Mouse (Mus musculus) neural tube, embryonic 12.5 days (tissue): ENCODE results near the gene Acad12. TPM values are rescaled to one million over a fixed set of nuclear protein-coding genes. Genes with fewer than 3 reads are reported as not detected.
A peak's percentile ranks its signal among the peaks of the same experiment; 100 is the strongest.
"Not testable (repeated sequence)": the region's sequence is repeated elsewhere in the genome, so short reads cannot be mapped to it uniquely, and the experiment has no call there.

Experiments used
- ATAC-seq: fragments of 200-750 bp; cut with Nextera tagmentation; 2 replicates; pipeline ENCODE4 v1.8.0; 2017; ENCODE audit warnings: low read depth, mild to moderate bottlenecking, moderate TSS enrichment, moderate library complexity; ENCODE audit not compliant: low FRiP score
- H3K27ac ChIP-seq: fragments of 300-500 bp; sonication (generic); 2 replicates; pipeline ENCODE4 v1.5.1; 2016
- H3K27me3 ChIP-seq: fragments of 300-500 bp; sonication (generic); replicated peaks from 2 replicates; pipeline ENCODE4 v1.6.1; 2016; ENCODE audit warnings: mild to moderate bottlenecking
- H3K36me3 ChIP-seq: fragments of 300-500 bp; sonication (generic); 2 replicates; pipeline ENCODE4 v1.6.1; 2016; ENCODE audit warnings: mild to moderate bottlenecking
- H3K4me1 ChIP-seq: fragments of 300-500 bp; sonication (generic); 2 replicates; pipeline ENCODE4 v1.6.1; 2016
- H3K4me2 ChIP-seq: fragments of 300-500 bp; sonication (generic); replicated peaks from 2 replicates; pipeline ENCODE4 v1.6.1; 2016; ENCODE audit warnings: mild to moderate bottlenecking
- H3K4me3 ChIP-seq: fragments of 300-500 bp; sonication (generic); 2 replicates; pipeline ENCODE4 v1.5.1; 2016
- H3K9ac ChIP-seq: fragments of 300-500 bp; sonication (generic); 2 replicates; pipeline ENCODE4 v1.6.1; 2016; ENCODE audit warnings: mild to moderate bottlenecking
- H3K9me3 ChIP-seq: fragments of 300-500 bp; sonication (generic); 2 replicates; pipeline ENCODE4 v1.6.1; 2016; ENCODE audit warnings: mild to moderate bottlenecking
- WGBS: fragments of 180-500 bp; shearing (Covaris S2); methylation state at CpG from one replicate; pipeline ENCODE4 v1.1.7; 2016; 5-methylcytosine and 5-hydroxymethylcytosine counted together
- polyA plus RNA-seq: library from polyadenylated mRNA; unstranded; fragments of >200 nt; fragmentation: Nextera tagmentation; extraction: Ambion mirVana; gene quantifications from 2 replicates; pipeline ENCODE4 v1.2.1, GENCODE M21; 2016

Acad12 gene
- polyA plus RNA-seq, result 1.2 and 1.5 TPM in 2 replicates

DNA sequence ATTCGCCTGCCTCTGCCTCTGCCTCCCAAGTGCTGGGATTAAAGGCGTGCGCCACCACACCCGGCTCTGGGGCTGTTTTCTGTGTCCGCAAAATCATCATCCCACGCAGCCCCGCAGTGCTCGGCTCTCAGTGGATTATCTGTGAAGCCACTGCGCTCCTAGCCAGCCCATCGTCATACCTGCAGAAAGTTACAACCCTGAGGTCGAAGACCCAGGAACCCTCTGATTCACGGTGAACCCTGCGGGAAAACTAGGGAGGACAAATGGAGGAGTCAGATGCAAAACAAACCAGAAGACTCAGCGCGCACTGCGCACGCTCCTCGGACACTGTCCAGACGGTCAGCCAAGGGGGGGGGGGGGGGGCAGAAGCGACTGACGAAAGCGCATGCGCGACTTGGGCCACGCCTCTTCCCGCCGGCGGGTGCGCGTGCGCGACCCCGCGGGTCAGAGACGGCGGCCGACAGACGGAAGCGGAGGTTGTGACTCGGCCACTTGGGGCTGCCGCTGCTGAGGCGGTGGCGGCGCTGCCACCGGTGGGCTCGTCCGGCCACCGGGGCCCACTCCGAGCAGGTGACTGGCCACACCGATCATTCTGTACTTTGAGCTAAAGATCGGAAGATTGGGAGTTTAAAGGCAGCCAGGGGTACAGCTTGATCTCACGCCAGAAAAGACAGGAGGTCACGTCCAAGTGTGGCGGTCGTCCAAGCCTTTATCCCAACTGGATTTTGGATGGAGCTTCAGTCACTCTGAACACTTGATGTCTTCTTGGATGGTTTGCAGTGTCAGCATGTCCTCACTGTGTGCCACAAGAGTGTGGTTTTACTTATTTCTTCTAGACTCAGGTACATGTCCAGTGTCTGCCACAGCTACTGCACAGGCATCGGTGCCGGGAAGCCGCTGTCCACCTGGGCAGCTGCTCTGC is at the start of gene Acad12:
TSS of gene Acad12 (minus strand) at position 347 of the 922 bp plus-strand sequence.
- ATAC-seq, result peak; percentile 87
- Histone ChIP-seq H3K4me2 (peak within 1 kb of the TSS; percentile 86), H3K27ac (0 out of 2 replicates have a peak within 1 kb of the TSS, but pooled peaks have one; percentile 42), H3K36me3 (no peaks in the 10 kb centered on the region), H3K9ac (peak within 1 kb of the TSS; percentile 80), H3K4me3 (peak within 1 kb of the TSS; percentile 61), H3K9me3 (no peaks in the 10 kb centered on the region), H3K27me3 (no peaks in the 10 kb centered on the region), H3K4me1 (peaks cover 9% of the 10 kb centered on the region)
- WGBS, result 2% methylated on average over 58 of the region's 58 CpGs

DNA sequence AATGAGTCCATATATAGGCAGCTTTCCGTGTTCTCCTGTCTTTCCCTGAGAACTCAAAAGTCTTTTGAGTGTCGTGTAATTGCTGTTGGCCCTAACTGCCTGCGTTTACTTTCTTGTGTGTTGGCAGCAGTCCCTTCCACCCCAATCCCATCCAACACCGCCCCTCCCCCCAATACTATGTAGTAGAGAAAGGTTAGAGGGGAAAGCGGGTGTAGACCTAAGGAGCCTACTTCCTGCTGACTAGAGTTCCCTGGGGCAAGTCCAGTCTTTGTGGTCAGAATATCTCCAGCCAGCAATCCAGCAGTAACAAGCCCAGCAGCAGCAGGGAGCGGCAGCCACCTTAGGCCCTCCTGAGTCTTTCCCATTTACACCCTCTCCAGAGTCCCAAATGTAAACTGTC is 49.7 kb upstream of the Acad12 start:
- no peaks in the 10 kb centered on the region for H3K4me1 ChIP-seq
- WGBS, result 87% methylated on average over 6 of the region's 6 CpGs
- no peaks in the 10 kb centered on the region for H3K9me3 ChIP-seq
- no peak overlapping the region for H3K27ac ChIP-seq
- H3K36me3 ChIP-seq, result peaks cover 60% of the 10 kb centered on the region
- H3K4me3 ChIP-seq, result no peak overlapping the region
- no peaks in the 10 kb centered on the region for H3K27me3 ChIP-seq
- H3K9ac ChIP-seq, result no peak overlapping the region
- no peak overlapping the region for H3K4me2 ChIP-seq
- ATAC-seq, result no peak

DNA sequence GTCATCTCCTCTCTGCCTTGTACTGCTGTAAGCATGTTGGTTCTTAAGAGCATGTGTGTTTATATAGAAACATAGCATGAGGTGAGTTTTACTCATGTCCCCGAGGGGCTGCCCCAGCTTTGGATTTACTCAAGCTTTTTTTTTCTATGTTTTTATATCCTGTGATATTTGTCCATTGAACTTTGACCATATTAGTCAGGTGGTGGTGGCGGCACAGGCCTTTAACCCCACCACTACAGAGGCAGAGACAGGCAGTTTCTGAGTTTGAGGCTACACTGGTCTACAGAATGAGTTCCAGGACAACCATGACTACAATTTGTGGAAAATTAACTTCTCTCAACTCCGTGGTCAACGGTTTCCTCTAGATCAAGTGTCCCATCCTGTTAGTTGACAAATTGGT is 48.3 kb upstream of the Acad12 start:
- H3K27ac ChIP-seq, result no peak overlapping the region
- no peak overlapping the region for H3K9ac ChIP-seq
- H3K36me3 ChIP-seq, result peaks cover 64% of the 10 kb centered on the region
- ATAC-seq, result no peak
- 93% methylated on average over 4 of the region's 4 CpGs for WGBS
- no peak overlapping the region for H3K4me2 ChIP-seq
- no peaks in the 10 kb centered on the region for H3K9me3 ChIP-seq
- H3K4me1 ChIP-seq, result no peaks in the 10 kb centered on the region
- H3K27me3 ChIP-seq, result no peaks in the 10 kb centered on the region
- H3K4me3 ChIP-seq, result no peak overlapping the region

DNA sequence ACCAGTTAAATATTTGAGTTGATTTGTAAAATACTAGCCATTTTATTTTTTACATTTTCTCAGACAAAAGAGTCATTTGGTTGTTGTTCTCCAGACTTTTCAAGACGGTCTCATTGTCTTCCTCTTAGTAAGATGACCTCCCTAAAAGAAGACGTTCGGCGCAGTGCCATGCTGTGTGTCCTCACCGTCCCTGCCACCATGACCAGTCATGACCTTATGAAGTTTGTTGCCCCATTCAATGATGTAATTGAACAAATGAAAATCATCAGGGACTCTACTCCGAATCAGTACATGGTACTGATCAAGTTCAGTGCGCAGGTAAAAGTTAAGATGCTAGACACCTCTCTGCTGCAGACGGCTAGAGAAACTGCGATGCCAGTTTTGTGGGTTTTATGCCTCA is 46.2 kb upstream of the Acad12 start:
- no peak for ATAC-seq
- H3K27me3 ChIP-seq, result no peaks in the 10 kb centered on the region
- H3K9ac ChIP-seq, result no peak overlapping the region
- H3K36me3 ChIP-seq, result peaks cover 51% of the 10 kb centered on the region
- H3K4me2 ChIP-seq, result no peak overlapping the region
- peaks cover 11% of the 10 kb centered on the region for H3K4me1 ChIP-seq
- H3K4me3 ChIP-seq, result no peak overlapping the region
- H3K27ac ChIP-seq, result no peak overlapping the region
- WGBS, result 94% methylated on average over 9 of the region's 9 CpGs
- H3K9me3 ChIP-seq, result no peaks in the 10 kb centered on the region

DNA sequence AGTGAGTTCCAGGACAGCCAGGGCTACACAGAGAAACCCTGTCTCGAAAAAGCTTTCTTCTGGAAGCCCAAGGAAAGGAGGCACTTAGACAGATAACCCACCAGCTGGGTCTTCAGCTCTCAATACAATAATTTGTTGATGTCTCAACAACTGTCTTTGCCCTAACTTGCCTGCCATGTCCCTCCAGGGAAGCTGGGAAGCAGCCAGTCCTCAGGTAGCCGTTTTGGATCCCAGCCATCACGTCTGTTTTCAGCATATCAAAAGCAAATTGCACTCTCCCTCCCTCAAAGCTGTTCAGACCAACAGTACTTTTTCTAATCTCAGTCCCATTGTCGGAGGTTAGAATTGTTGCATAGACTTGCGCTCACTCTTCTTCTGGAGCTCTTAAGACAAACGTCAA is 45.3 kb upstream of the Acad12 start:
- peaks cover 44% of the 10 kb centered on the region for H3K36me3 ChIP-seq
- WGBS, result 85% methylated on average over 6 of the region's 6 CpGs
- H3K4me3 ChIP-seq, result no peak overlapping the region
- H3K4me2 ChIP-seq, result no peak overlapping the region
- no peaks in the 10 kb centered on the region for H3K9me3 ChIP-seq
- H3K4me1 ChIP-seq, result peaks cover 11% of the 10 kb centered on the region
- no peak for ATAC-seq
- H3K27ac ChIP-seq, result no peak overlapping the region
- H3K27me3 ChIP-seq, result no peaks in the 10 kb centered on the region
- H3K9ac ChIP-seq, result no peak overlapping the region

- H3K4me2 ChIP-seq, result no peak overlapping the region
- H3K9me3 ChIP-seq, result no peaks in the 10 kb centered on the region
- H3K36me3 ChIP-seq, result peaks cover 39% of the 10 kb centered on the region
- H3K4me3 ChIP-seq, result no peak overlapping the region
- H3K9ac ChIP-seq, result no peak overlapping the region
- peaks cover 11% of the 10 kb centered on the region for H3K4me1 ChIP-seq
- no peak for ATAC-seq
- 91% methylated on average over 8 of the region's 8 CpGs for WGBS
- H3K27me3 ChIP-seq, result no peaks in the 10 kb centered on the region
- H3K27ac ChIP-seq, result no peak overlapping the region
Observed at GRCm38 (mm10) chr5:121663456-121663855, 44.7 kb upstream of the Acad12 start.

DNA sequence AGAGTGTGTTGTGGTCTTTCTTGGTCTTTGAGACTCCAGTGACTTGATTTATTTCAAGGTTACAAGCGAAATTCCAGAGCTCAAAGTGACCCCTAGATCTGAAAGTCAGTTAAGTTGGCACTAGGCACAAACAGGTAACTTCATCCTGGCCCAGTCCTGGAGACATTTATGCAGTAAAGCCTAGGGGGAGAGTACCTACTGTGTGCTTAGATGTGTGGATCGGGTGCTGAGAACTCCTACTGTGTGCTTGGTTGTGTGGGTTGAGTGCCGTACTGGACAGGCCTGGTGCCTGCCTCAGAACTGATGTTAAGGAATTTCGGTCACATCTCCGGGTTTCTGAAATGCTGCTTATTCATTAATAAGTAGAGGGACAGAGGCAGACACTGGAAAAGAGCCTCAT is 42.8 kb upstream of the Acad12 start:
- Histone ChIP-seq H3K9ac (peak overlapping the region; percentile 93), H3K4me3 (peak overlapping the region; percentile 86), H3K9me3 (no peaks in the 10 kb centered on the region), H3K27me3 (no peaks in the 10 kb centered on the region), H3K4me2 (peak overlapping the region; percentile 88), H3K4me1 (peaks cover 11% of the 10 kb centered on the region), H3K36me3 (peaks cover 31% of the 10 kb centered on the region), H3K27ac (no peak overlapping the region)
- ATAC-seq, result no peak
- WGBS, result 86% methylated on average over 5 of the region's 5 CpGs

DNA sequence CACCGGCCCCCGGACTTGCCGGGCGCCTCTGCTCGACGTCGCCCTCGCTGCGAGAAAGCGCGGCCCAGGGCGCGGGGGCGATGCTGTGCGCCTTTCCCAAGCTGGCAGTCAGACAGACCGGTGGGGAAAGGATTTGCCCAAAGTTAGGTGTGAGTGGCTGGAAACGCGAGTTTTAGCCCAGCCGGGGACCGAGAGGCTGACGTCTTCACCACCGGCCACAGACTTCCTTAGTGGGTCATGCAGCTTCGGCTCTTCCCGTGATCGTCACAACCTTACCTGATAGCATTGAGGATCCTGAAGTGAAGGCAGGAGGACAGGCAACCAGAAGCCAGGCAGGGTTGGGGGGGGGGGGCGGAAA is 42.1 kb upstream of the Acad12 start:
- Histone ChIP-seq H3K4me2 (peak overlapping the region; percentile 88), H3K9me3 (no peaks in the 10 kb centered on the region), H3K9ac (peak overlapping the region; percentile 93), H3K36me3 (peaks cover 25% of the 10 kb centered on the region), H3K4me1 (peaks cover 11% of the 10 kb centered on the region), H3K27me3 (no peaks in the 10 kb centered on the region), H3K4me3 (peak overlapping the region; percentile 86), H3K27ac (0 out of 2 replicates have a peak overlapping the region, but pooled peaks have one; percentile 50)
- ATAC-seq, result peak; percentile 36
- 1% methylated on average over 26 of the region's 26 CpGs for WGBS

DNA sequence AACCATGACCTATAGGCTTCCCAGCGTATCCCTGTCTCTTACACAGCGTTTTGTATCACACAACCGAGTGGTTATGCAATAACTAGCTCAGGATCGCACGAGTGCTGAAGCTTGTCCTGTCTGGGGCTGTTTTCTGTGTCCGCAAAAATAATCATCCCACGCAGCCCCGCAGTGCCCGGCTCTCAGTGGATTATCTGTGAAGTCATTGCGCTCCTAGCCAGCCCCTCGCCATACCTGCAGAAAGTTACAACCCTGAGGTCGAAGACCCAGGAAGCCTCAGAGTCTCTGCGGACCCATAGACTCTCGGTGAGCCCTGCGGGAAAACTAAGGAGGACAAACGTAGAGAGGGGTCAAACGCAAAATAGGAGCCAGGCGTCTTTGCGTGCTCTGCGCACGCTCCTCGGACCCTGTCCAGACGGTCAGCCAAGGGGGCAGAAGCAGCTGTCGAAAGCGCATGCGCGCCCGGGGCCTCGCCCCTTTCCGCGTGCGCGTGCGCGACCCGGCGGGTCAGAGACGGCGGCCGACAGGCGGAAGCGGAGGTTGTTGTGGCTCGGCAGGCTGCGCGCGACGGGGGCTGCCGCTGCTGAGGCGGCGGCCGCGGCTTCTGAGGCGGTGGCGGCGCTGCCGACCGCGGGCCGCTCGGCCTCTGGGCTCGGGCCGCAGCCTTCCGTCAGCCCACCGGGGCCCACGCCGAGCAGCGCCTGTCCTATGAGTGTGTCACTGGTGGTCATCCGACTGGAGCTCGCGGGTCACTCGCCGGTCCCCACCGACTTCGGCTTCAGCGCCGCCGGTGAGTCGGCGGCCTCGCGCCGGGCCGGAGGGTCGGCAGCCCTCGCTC is 41.5 kb upstream of the Acad12 start, which contains the start of the genes Acad10 and Brap:
TSS of gene Acad10 (minus strand) at position 456 of the 838 bp plus-strand sequence.
TSS of gene Brap (plus strand) at position 505 of the 838 bp plus-strand sequence.
- Histone ChIP-seq H3K4me1 (peaks cover 11% of the 10 kb centered on the region), H3K9ac (peak within 1 kb of the TSS; percentile 93), H3K27me3 (no peaks in the 10 kb centered on the region), H3K9me3 (no peaks in the 10 kb centered on the region), H3K4me2 (peak within 1 kb of the TSS; percentile 88), H3K4me3 (peak within 1 kb of the TSS; percentile 86), H3K36me3 (peaks cover 25% of the 10 kb centered on the region), H3K27ac (0 out of 2 replicates have a peak within 1 kb of the TSS, but pooled peaks have one; percentile 50)
- WGBS, result 1% methylated on average over 82 of the region's 85 CpGs
- peak; percentile 62 for ATAC-seq

- H3K4me2 ChIP-seq, H3K4me3 ChIP-seq, ATAC-seq, H3K9ac ChIP-seq, H3K9me3 ChIP-seq, H3K27ac ChIP-seq, H3K27me3 ChIP-seq, H3K36me3 ChIP-seq: not testable (repeated sequence)
- peaks cover 11% of the 10 kb centered on the region for H3K4me1 ChIP-seq
- 87% methylated on average over 6 of the region's 6 CpGs for WGBS
Observed at GRCm38 (mm10) chr5:121657656-121658055, 38.9 kb upstream of the Acad12 start.

DNA sequence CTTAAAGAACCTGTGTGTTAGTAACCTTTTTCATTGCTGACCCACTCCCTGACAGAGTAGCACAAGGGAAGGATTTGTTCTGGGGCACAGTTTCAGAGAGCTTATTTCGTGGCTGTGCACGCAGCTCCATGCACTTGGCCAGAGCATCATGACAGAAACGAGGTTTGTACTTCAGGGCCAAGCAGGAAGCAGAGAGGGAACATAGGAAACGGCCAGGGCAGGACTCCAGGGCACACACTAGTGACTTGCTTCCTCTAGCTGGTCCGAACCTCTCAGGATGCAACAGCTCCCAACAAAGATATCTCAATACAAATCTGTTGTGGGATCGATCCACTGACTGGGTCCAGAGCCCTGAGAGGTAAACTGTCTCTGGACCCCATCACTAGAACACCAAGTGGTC is 38.1 kb upstream of the Acad12 start:
- not testable (repeated sequence) for H3K27me3 ChIP-seq, H3K9ac ChIP-seq, ATAC-seq, H3K9me3 ChIP-seq, H3K36me3 ChIP-seq, H3K4me2 ChIP-seq, H3K27ac ChIP-seq, H3K4me1 ChIP-seq, H3K4me3 ChIP-seq
- 82% methylated on average over 6 of the region's 6 CpGs for WGBS

GRCm38 (mm10) chr5:121654526-121654925 is 35.8 kb upstream of the Acad12 start:
- Histone ChIP-seq H3K27me3 (no peaks in the 10 kb centered on the region), H3K9me3 (no peaks in the 10 kb centered on the region), H3K4me1 (no peaks in the 10 kb centered on the region), H3K4me2 (no peak overlapping the region), H3K27ac (no peak overlapping the region), H3K36me3 (no peaks in the 10 kb centered on the region), H3K4me3 (no peak overlapping the region), H3K9ac (no peak overlapping the region)
- 79% methylated on average over 4 of the region's 4 CpGs for WGBS
- no peak for ATAC-seq
